Mouse (Mus musculus) liver, embryonic 15.5 days (tissue): Measurements from ENCODE around the gene Foxp1. TPM values are rescaled to one million over a fixed set of nuclear protein-coding genes. Genes with fewer than 3 reads are reported as not detected.

Source experiments
- ATAC-seq: fragments of 200-750 bp; cut with Nextera tagmentation; 2 replicates; pipeline ENCODE4 v1.8.0; 2017; ENCODE audit warnings: moderate number of reproducible peaks, mild to moderate bottlenecking, moderate library complexity; ENCODE audit not compliant: insufficient read depth
- H3K27ac ChIP-seq: fragments of 300-500 bp; sonication (generic); replicated peaks from 2 replicates; pipeline ENCODE4 v1.5.1; 2015; ENCODE audit warnings: mild to moderate bottlenecking, inconsistent platforms
- H3K27me3 ChIP-seq: fragments of 300-500 bp; sonication (generic); 2 replicates; pipeline ENCODE4 v1.6.1; 2015; ENCODE audit warnings: mild to moderate bottlenecking, inconsistent platforms
- H3K36me3 ChIP-seq: fragments of 300-500 bp; sonication (generic); replicated peaks from 2 replicates; pipeline ENCODE4 v1.6.1; 2015; ENCODE audit warnings: moderate library complexity, mild to moderate bottlenecking, inconsistent platforms
- H3K4me1 ChIP-seq: fragments of 300-500 bp; sonication (generic); replicated peaks from 2 replicates; pipeline ENCODE4 v1.6.1; 2015; ENCODE audit warnings: inconsistent platforms
- H3K4me2 ChIP-seq: fragments of 300-500 bp; sonication (generic); 2 replicates; pipeline ENCODE4 v1.6.1; 2015; ENCODE audit warnings: moderate library complexity, mild to moderate bottlenecking, inconsistent platforms
- H3K4me3 ChIP-seq: fragments of 300-500 bp; sonication (generic); replicated peaks from 2 replicates; pipeline ENCODE4 v1.5.1; 2015; ENCODE audit warnings: mild to moderate bottlenecking, inconsistent platforms
- H3K9ac ChIP-seq: fragments of 300-500 bp; sonication (generic); 2 replicates; pipeline ENCODE4 v1.6.1; 2015; ENCODE audit warnings: moderate library complexity, mild to moderate bottlenecking, inconsistent platforms
- H3K9me3 ChIP-seq: fragments of 300-500 bp; sonication (generic); replicated peaks from 2 replicates; pipeline ENCODE4 v1.6.1; 2016; ENCODE audit warnings: inconsistent platforms
- WGBS: fragments of 180-500 bp; shearing (Covaris S2); methylation state at CpG from one replicate; pipeline ENCODE4 v1.1.7; 2015; ENCODE audit warnings: mixed read lengths; ENCODE audit not compliant: insufficient replicate concordance; 5-methylcytosine and 5-hydroxymethylcytosine counted together
- polyA plus RNA-seq: library from polyadenylated mRNA; unstranded; fragments of >200 nt; fragmentation: Nextera tagmentation; extraction: Ambion mirVana; gene quantifications from 2 replicates; pipeline ENCODE4 v1.2.1, GENCODE M21; 2015

Gene Foxp1
- polyA plus RNA-seq, 1 experiment from 2014 or later: 15.2 TPM

GRCm38 (mm10) chr6:99439214-99439877, 83.2 kb downstream of the Foxp1 start:
- H3K4me2 ChIP-seq: no peak overlapping the region
- ATAC-seq: no peak
- no peak overlapping the region for H3K9ac ChIP-seq
- no peaks in the 10 kb centered on the region for H3K36me3 ChIP-seq
- H3K27me3 ChIP-seq: no peaks in the 10 kb centered on the region
- H3K4me3 ChIP-seq: no peak overlapping the region
- H3K27ac ChIP-seq: no peak overlapping the region
- H3K9me3 ChIP-seq: no peaks in the 10 kb centered on the region
- peaks cover 14% of the 10 kb centered on the region for H3K4me1 ChIP-seq
- WGBS: 52% methylated on average over 9 of the region's 9 CpGs

- ATAC-seq: no peak
- Histone ChIP-seq H3K9me3 (no peaks in the 10 kb centered on the region), H3K27me3 (no peaks in the 10 kb centered on the region), H3K36me3 (0 out of 2 replicates have a peak, but pooled peaks cover 5% of the 10 kb centered on the region), H3K4me3 (no peak overlapping the region), H3K4me1 (peaks cover 14% of the 10 kb centered on the region), H3K9ac (no peak overlapping the region), H3K4me2 (no peak overlapping the region), H3K27ac (0 out of 2 replicates have a peak overlapping the region, but pooled peaks have one; percentile 1)
- 71% methylated on average over 6 of the region's 6 CpGs for WGBS
Measured at GRCm38 (mm10) chr6:99436371-99436770, 86.2 kb downstream of the Foxp1 start.

GRCm38 (mm10) chr6:99435140-99435539, 87.4 kb downstream of the Foxp1 start:
- no peaks in the 10 kb centered on the region for H3K9me3 ChIP-seq
- no peak overlapping the region for H3K27ac ChIP-seq
- H3K36me3 ChIP-seq: 0 out of 2 replicates have a peak, but pooled peaks cover 5% of the 10 kb centered on the region
- 72% methylated on average over 10 of the region's 10 CpGs for WGBS
- H3K4me3 ChIP-seq: no peak overlapping the region
- no peaks in the 10 kb centered on the region for H3K27me3 ChIP-seq
- peaks cover 12% of the 10 kb centered on the region for H3K4me1 ChIP-seq
- ATAC-seq: no peak
- H3K9ac ChIP-seq: no peak overlapping the region
- H3K4me2 ChIP-seq: no peak overlapping the region

- Histone ChIP-seq H3K4me1 (no peaks in the 10 kb centered on the region), H3K27ac (no peak overlapping the region), H3K4me3 (no peak overlapping the region), H3K36me3 (0 out of 2 replicates have a peak, but pooled peaks cover 5% of the 10 kb centered on the region), H3K4me2 (no peak overlapping the region), H3K9me3 (no peaks in the 10 kb centered on the region), H3K9ac (no peak overlapping the region), H3K27me3 (no peaks in the 10 kb centered on the region)
- ATAC-seq: no peak
- 75% methylated on average over 9 of the region's 9 CpGs for WGBS
Measured at GRCm38 (mm10) chr6:99433006-99433405, 89.5 kb downstream of the Foxp1 start.

- Histone ChIP-seq H3K36me3 (0 out of 2 replicates have a peak, but pooled peaks cover 5% of the 10 kb centered on the region), H3K4me2 (no peak overlapping the region), H3K9ac (no peak overlapping the region), H3K27ac (no peak overlapping the region), H3K9me3 (no peaks in the 10 kb centered on the region), H3K4me1 (no peaks in the 10 kb centered on the region), H3K4me3 (no peak overlapping the region), H3K27me3 (no peaks in the 10 kb centered on the region)
- WGBS: 48% methylated on average over 4 of the region's 4 CpGs
- ATAC-seq: no peak
Measured at GRCm38 (mm10) chr6:99431941-99432340, 90.6 kb downstream of the Foxp1 start.

GRCm38 (mm10) chr6:99430560-99430959, 92.0 kb downstream of the Foxp1 start:
- H3K9ac ChIP-seq: no peak overlapping the region
- ATAC-seq: no peak
- no peaks in the 10 kb centered on the region for H3K4me1 ChIP-seq
- no peaks in the 10 kb centered on the region for H3K27me3 ChIP-seq
- H3K36me3 ChIP-seq: 0 out of 2 replicates have a peak, but pooled peaks cover 5% of the 10 kb centered on the region
- H3K27ac ChIP-seq: no peak overlapping the region
- H3K4me2 ChIP-seq: no peak overlapping the region
- H3K9me3 ChIP-seq: no peaks in the 10 kb centered on the region
- H3K4me3 ChIP-seq: no peak overlapping the region
- 84% methylated on average over 14 of the region's 14 CpGs for WGBS

- Histone ChIP-seq H3K4me3 (no peak overlapping the region), H3K4me2 (no peak overlapping the region), H3K9me3 (no peaks in the 10 kb centered on the region), H3K27me3 (no peaks in the 10 kb centered on the region), H3K36me3 (0 out of 2 replicates have a peak, but pooled peaks cover 5% of the 10 kb centered on the region), H3K27ac (no peak overlapping the region), H3K9ac (no peak overlapping the region), H3K4me1 (no peaks in the 10 kb centered on the region)
- ATAC-seq: no peak
- WGBS: 73% methylated on average over 16 of the region's 16 CpGs
Measured at GRCm38 (mm10) chr6:99429378-99430131, 93.0 kb downstream of the Foxp1 start.

- WGBS: 47% methylated on average over 2 of the region's 2 CpGs
- 0 out of 2 replicates have a peak, but pooled peaks cover 5% of the 10 kb centered on the region for H3K36me3 ChIP-seq
- no peaks in the 10 kb centered on the region for H3K27me3 ChIP-seq
- H3K9me3 ChIP-seq: no peaks in the 10 kb centered on the region
- H3K4me1 ChIP-seq: no peaks in the 10 kb centered on the region
- ATAC-seq: no peak
- H3K4me3 ChIP-seq: no peak overlapping the region
- H3K4me2 ChIP-seq: no peak overlapping the region
- no peak overlapping the region for H3K27ac ChIP-seq
- H3K9ac ChIP-seq: no peak overlapping the region
Measured at GRCm38 (mm10) chr6:99428961-99429360, 93.6 kb downstream of the Foxp1 start.

- Histone ChIP-seq H3K9ac (no peak overlapping the region), H3K27me3 (no peaks in the 10 kb centered on the region), H3K36me3 (no peaks in the 10 kb centered on the region), H3K4me3 (no peak overlapping the region), H3K4me1 (no peaks in the 10 kb centered on the region), H3K9me3 (no peaks in the 10 kb centered on the region), H3K4me2 (no peak overlapping the region), H3K27ac (no peak overlapping the region)
- 75% methylated on average over 4 of the region's 4 CpGs for WGBS
- no peak for ATAC-seq
Measured at GRCm38 (mm10) chr6:99427301-99427700, 95.2 kb downstream of the Foxp1 start.

GRCm38 (mm10) chr6:99425044-99425443, 97.5 kb downstream of the Foxp1 start:
- Histone ChIP-seq H3K9ac (no peak overlapping the region), H3K27me3 (no peaks in the 10 kb centered on the region), H3K9me3 (no peaks in the 10 kb centered on the region), H3K4me2 (no peak overlapping the region), H3K27ac (no peak overlapping the region), H3K4me1 (no peaks in the 10 kb centered on the region), H3K4me3 (no peak overlapping the region), H3K36me3 (no peaks in the 10 kb centered on the region)
- WGBS: 53% methylated on average over 3 of the region's 3 CpGs
- ATAC-seq: no peak

GRCm38 (mm10) chr6:99420666-99421065, 101.9 kb downstream of the Foxp1 start:
- Histone ChIP-seq H3K27me3 (no peaks in the 10 kb centered on the region), H3K9me3 (no peaks in the 10 kb centered on the region), H3K4me1 (no peaks in the 10 kb centered on the region), H3K4me3 (no peak overlapping the region), H3K4me2 (no peak overlapping the region), H3K36me3 (no peaks in the 10 kb centered on the region), H3K27ac (no peak overlapping the region), H3K9ac (no peak overlapping the region)
- WGBS: 61% methylated on average over 8 of the region's 8 CpGs
- no peak for ATAC-seq
